Mouse (Mus musculus) forebrain, embryonic 11.5 days (tissue): ENCODE results near the gene Cobl. TPM values are rescaled to one million over a fixed set of nuclear protein-coding genes. Genes with fewer than 3 reads are reported as not detected.
A peak's percentile ranks its signal among the peaks of the same experiment; 100 is the strongest.

ENCODE experiments used
- ATAC-seq: fragments of 200-750 bp; cut with Nextera tagmentation; replicated peaks from 2 replicates; pipeline ENCODE4 v1.8.0; 2017; ENCODE audit warnings: moderate TSS enrichment; ENCODE audit not compliant: low FRiP score
- DNase-seq: peaks from one replicate; pipeline ENCODE4 v3.0.0-alpha.2; 2017; ENCODE audit warnings: low spot score
- H3K27ac ChIP-seq: fragments of 300-500 bp; sonication (generic); 2 replicates; pipeline ENCODE4 v1.5.1; 2014; ENCODE audit warnings: low read depth, low read length
- H3K27me3 ChIP-seq: fragments of 300-500 bp; sonication (generic); 2 replicates; pipeline ENCODE4 v1.6.1; 2014; ENCODE audit warnings: mild to moderate bottlenecking, low read length, mixed read lengths; ENCODE audit not compliant: control insufficient read depth, insufficient read depth
- H3K36me3 ChIP-seq: fragments of 300-500 bp; sonication (generic); 2 replicates; pipeline ENCODE4 v1.6.1; 2014; ENCODE audit warnings: mild to moderate bottlenecking, low read length, moderate library complexity, mixed read lengths; ENCODE audit not compliant: control insufficient read depth, insufficient read depth
- H3K4me1 ChIP-seq: fragments of 300-500 bp; sonication (generic); replicated peaks from 2 replicates; pipeline ENCODE4 v1.6.1; 2014; ENCODE audit warnings: low read length, mixed read lengths; ENCODE audit not compliant: control insufficient read depth, insufficient read depth
- H3K4me2 ChIP-seq: fragments of 300-500 bp; sonication (generic); 2 replicates; pipeline ENCODE4 v1.6.1; 2014; ENCODE audit warnings: low read depth, mild to moderate bottlenecking, low read length, moderate library complexity, mixed read lengths; ENCODE audit not compliant: severe bottlenecking
- H3K4me3 ChIP-seq: fragments of 300-500 bp; sonication (generic); 2 replicates; pipeline ENCODE4 v1.5.1; 2014; ENCODE audit warnings: low read depth, low read length
- H3K9ac ChIP-seq: fragments of 300-500 bp; sonication (generic); 2 replicates; pipeline ENCODE4 v1.6.1; 2014; ENCODE audit warnings: low read length
- H3K9me3 ChIP-seq: fragments of 300-500 bp; sonication (generic); 2 replicates; pipeline ENCODE4 v1.6.1; 2016; ENCODE audit warnings: low read length, mixed read lengths; ENCODE audit not compliant: control insufficient read depth
- WGBS: fragments of 180-500 bp; shearing (Covaris S2); extraction: QIAGEN DNeasy Blood & Tissue Kit; methylation state at CpG from one replicate; pipeline ENCODE4 v1.1.7; 2014; 5-methylcytosine and 5-hydroxymethylcytosine counted together
- polyA plus RNA-seq: library from polyadenylated mRNA; unstranded; fragments of >200 nt; fragmentation: Nextera tagmentation; extraction: Ambion mirVana; gene quantifications from 2 replicates; pipeline ENCODE4 v1.2.1, GENCODE M21; 2014

The Cobl gene
- polyA plus RNA-seq, 1 experiment from 2014 or later = 3.0 TPM

- H3K4me3 ChIP-seq = no peak overlapping the region
- no peaks in the 10 kb centered on the region for H3K4me1 ChIP-seq
- H3K27me3 ChIP-seq = no peaks in the 10 kb centered on the region
- no peaks in the 10 kb centered on the region for H3K9me3 ChIP-seq
- no peak for DNase-seq
- no peak overlapping the region for H3K27ac ChIP-seq
- no peak overlapping the region for H3K9ac ChIP-seq
- H3K36me3 ChIP-seq = no peaks in the 10 kb centered on the region
- H3K4me2 ChIP-seq = no peak overlapping the region
- no peak for ATAC-seq
- WGBS = 75% methylated on average over 5 of the region's 5 CpGs
Measured at GRCm38 (mm10) chr11:12473625-12474298, 9.0 kb upstream of the Cobl start.

- no peak for ATAC-seq
- H3K4me1 ChIP-seq = no peaks in the 10 kb centered on the region
- no peaks in the 10 kb centered on the region for H3K9me3 ChIP-seq
- peaks cover 2% of the 10 kb centered on the region; the same call in 1 of the 2 replicates for H3K27me3 ChIP-seq
- no peak for DNase-seq
- H3K9ac ChIP-seq = no peak overlapping the region
- no peak overlapping the region for H3K4me2 ChIP-seq
- no peak overlapping the region for H3K4me3 ChIP-seq
- no peak overlapping the region for H3K27ac ChIP-seq
- 71% methylated on average over 1 of the region's 1 CpGs for WGBS
- H3K36me3 ChIP-seq = no peaks in the 10 kb centered on the region
Measured at GRCm38 (mm10) chr11:12469638-12470037, 4.9 kb upstream of the Cobl start.

- Histone ChIP-seq H3K36me3 (no peaks in the 10 kb centered on the region), H3K9me3 (no peaks in the 10 kb centered on the region), H3K4me1 (no peaks in the 10 kb centered on the region; the same call in 1 of the 2 replicates), H3K27ac (no peak overlapping the region), H3K4me2 (no peak overlapping the region), H3K4me3 (no peak overlapping the region), H3K27me3 (peaks cover 6% of the 10 kb centered on the region), H3K9ac (no peak overlapping the region)
- WGBS = 89% methylated on average over 2 of the region's 2 CpGs
- ATAC-seq (no peak), DNase-seq (no peak)
Measured at GRCm38 (mm10) chr11:12468661-12469060, 3.9 kb upstream of the Cobl start.

GRCm38 (mm10) chr11:12467836-12468235 is 3.1 kb upstream of the Cobl start:
- ATAC-seq = no peak
- WGBS = 83% methylated on average over 1 of the region's 1 CpGs

GRCm38 (mm10) chr11:12467217-12467616 is 2.5 kb upstream of the Cobl start:
- WGBS = 79% methylated on average over 2 of the region's 2 CpGs
- H3K27ac ChIP-seq = no peak overlapping the region
- ATAC-seq (no peak), DNase-seq (no peak)
- no peaks in the 10 kb centered on the region for H3K36me3 ChIP-seq
- no peaks in the 10 kb centered on the region; the same call in 1 of the 2 replicates for H3K4me1 ChIP-seq
- peaks cover 6% of the 10 kb centered on the region for H3K27me3 ChIP-seq
- H3K9me3 ChIP-seq = no peaks in the 10 kb centered on the region
- no peak overlapping the region for H3K9ac ChIP-seq
- no peak overlapping the region for H3K4me2 ChIP-seq
- no peak overlapping the region for H3K4me3 ChIP-seq

More at GRCm38 (mm10) chr11:12467836-12468235, 3.1 kb upstream of the Cobl start:
- H3K4me1 ChIP-seq = no peaks in the 10 kb centered on the region; the same call in 1 of the 2 replicates
- no peak for DNase-seq
- H3K4me3 ChIP-seq = no peak overlapping the region
- no peaks in the 10 kb centered on the region for H3K36me3 ChIP-seq
- no peak overlapping the region for H3K4me2 ChIP-seq
- H3K9me3 ChIP-seq = no peaks in the 10 kb centered on the region
- no peak overlapping the region for H3K9ac ChIP-seq
- no peak overlapping the region for H3K27ac ChIP-seq
- H3K27me3 ChIP-seq = peaks cover 6% of the 10 kb centered on the region

GRCm38 (mm10) chr11:12466606-12467005 is 1.8 kb upstream of the Cobl start:
- Histone ChIP-seq H3K4me2 (no peak overlapping the region), H3K27me3 (peaks cover 6% of the 10 kb centered on the region), H3K9me3 (no peaks in the 10 kb centered on the region), H3K36me3 (no peaks in the 10 kb centered on the region), H3K4me3 (no peak overlapping the region), H3K4me1 (no peaks in the 10 kb centered on the region; the same call in 1 of the 2 replicates), H3K27ac (no peak overlapping the region), H3K9ac (no peak overlapping the region)
- DNase-seq = no peak
- 92% methylated on average over 1 of the region's 1 CpGs for WGBS
- ATAC-seq = no peak

GRCm38 (mm10) chr11:12465229-12465628 is 469 bp upstream of the Cobl start:
- DNase-seq = no peak
- peaks cover 6% of the 10 kb centered on the region for H3K27me3 ChIP-seq
- peak; percentile 22; the same call in 1 of the 2 replicates for ATAC-seq
- H3K4me1 ChIP-seq = no peaks in the 10 kb centered on the region; the same call in 1 of the 2 replicates
- no peaks in the 10 kb centered on the region for H3K36me3 ChIP-seq
- no peak overlapping the region for H3K9ac ChIP-seq
- H3K4me2 ChIP-seq = peak overlapping the region; percentile 95
- WGBS = 50% methylated on average over 1 of the region's 1 CpGs
- peak overlapping the region; percentile 64 for H3K4me3 ChIP-seq
- H3K27ac ChIP-seq = no peak overlapping the region
- H3K9me3 ChIP-seq = no peaks in the 10 kb centered on the region

- H3K27ac ChIP-seq = no peak overlapping the region
- H3K9me3 ChIP-seq = no peaks in the 10 kb centered on the region
- DNase-seq (no peak), ATAC-seq (peak; percentile 4; the same call in 1 of the 2 replicates)
- H3K4me2 ChIP-seq = peak overlapping the region; percentile 95; the same call in 1 of the 2 replicates
- H3K36me3 ChIP-seq = no peaks in the 10 kb centered on the region
- no peak overlapping the region; the same call in 1 of the 2 replicates for H3K9ac ChIP-seq
- 61% methylated on average over 13 of the region's 13 CpGs for WGBS
- H3K4me1 ChIP-seq = no peaks in the 10 kb centered on the region; the same call in 1 of the 2 replicates
- H3K27me3 ChIP-seq = peaks cover 6% of the 10 kb centered on the region
- peak overlapping the region; percentile 64; the same call in 1 of the 2 replicates for H3K4me3 ChIP-seq
Measured at GRCm38 (mm10) chr11:12463615-12464170, 1.1 kb downstream of the Cobl start.
